Mouse (Mus musculus): ENCODE measurements around the gene Golga7b.

GRCm38 (mm10) chr19:42204306-42204705, 43.1 kb upstream of the Golga7b start:
- no peak for TF ChIP-seq POLR2A (IDR thresholded peaks at IDR 0.05; ENCODE audit: low read depth, low read length)
- no peak for TF ChIP-seq CTCF (IDR thresholded peaks at IDR 0.05; ENCODE audit: borderline replicate concordance, insufficient read depth, low read length)

Measured in embryonic fibroblast, embryonic 13.5 days (primary cell).